Mouse (Mus musculus) spleen, adult 12 weeks (tissue): Measurements from ENCODE around the gene Sdc1.

ENCODE experiments used
- DNase-seq: peaks from one replicate; pipeline ENCODE4 v3.0.0; 2022; ENCODE audit warnings: low spot score

The Sdc1 gene

GRCm38 (mm10) chr12:8782565-8782964 is 11.4 kb downstream of the Sdc1 start:
- DNase-seq = no peak

GRCm38 (mm10) chr12:8784189-8784588 is 13.1 kb downstream of the Sdc1 start:
- no peak for DNase-seq

GRCm38 (mm10) chr12:8786476-8786875 is 15.4 kb downstream of the Sdc1 start:
- DNase-seq = no peak

- DNase-seq = no peak
Measured at GRCm38 (mm10) chr12:8786984-8787730, 16.0 kb downstream of the Sdc1 start.

GRCm38 (mm10) chr12:8788469-8788868 is 17.3 kb downstream of the Sdc1 start:
- DNase-seq = no peak

- DNase-seq = no peak
Measured at GRCm38 (mm10) chr12:8790615-8791014, 19.5 kb downstream of the Sdc1 start.

GRCm38 (mm10) chr12:8793410-8794051 is 22.4 kb downstream of the Sdc1 start:
- no peak for DNase-seq

GRCm38 (mm10) chr12:8797936-8798335 is 26.8 kb downstream of the Sdc1 start:
- no peak for DNase-seq

- no peak for DNase-seq
Measured at GRCm38 (mm10) chr12:8798486-8799020, 27.4 kb downstream of the Sdc1 start.

- no peak for DNase-seq
Measured at GRCm38 (mm10) chr12:8803421-8804076, 32.4 kb downstream of the Sdc1 start.

- no peak for DNase-seq
Measured at GRCm38 (mm10) chr12:8804077-8804456, 32.9 kb downstream of the Sdc1 start.

- DNase-seq = no peak
Measured at GRCm38 (mm10) chr12:8804934-8805722, 34.0 kb downstream of the Sdc1 start.

- DNase-seq = no peak
Measured at GRCm38 (mm10) chr12:8809086-8809485, 38.0 kb downstream of the Sdc1 start.

GRCm38 (mm10) chr12:8809626-8810025 is 38.5 kb downstream of the Sdc1 start:
- no peak for DNase-seq

GRCm38 (mm10) chr12:8810966-8811365 is 39.8 kb downstream of the Sdc1 start:
- no peak for DNase-seq

GRCm38 (mm10) chr12:8811441-8811871 is 40.3 kb downstream of the Sdc1 start:
- DNase-seq = no peak

- DNase-seq = no peak
Measured at GRCm38 (mm10) chr12:8811894-8812560, 40.9 kb downstream of the Sdc1 start.

- no peak for DNase-seq
Measured at GRCm38 (mm10) chr12:8817467-8818232, 46.5 kb downstream of the Sdc1 start.

GRCm38 (mm10) chr12:8818233-8818672 is 47.1 kb downstream of the Sdc1 start:
- DNase-seq = no peak

- DNase-seq = no peak
Measured at GRCm38 (mm10) chr12:8824995-8825703, 54.0 kb downstream of the Sdc1 start.
